Mouse (Mus musculus): ENCODE measurements around the gene 1810010D01Rik. TPM values are rescaled to one million over a fixed set of nuclear protein-coding genes. Genes with fewer than 3 reads are reported as not detected.

Gene 1810010D01Rik
- polyA plus RNA-seq, 1 experiment from 2014 or later: not detected

GRCm38 (mm10) chr7:145219420-145219831, 11.5 kb upstream of the 1810010D01Rik start:
- Histone ChIP-seq H3K4me2 (ENCODE audit: low read depth, low read length) (no peak overlapping the region), H3K4me1 (ENCODE audit: insufficient read depth) (no peaks in the 10 kb centered on the region), H3K27ac (ENCODE audit: low read depth) (no peak overlapping the region), H3K9ac (replicated peaks) (no peak overlapping the region), H3K9me3 (ENCODE audit: low read length) (no peaks in the 10 kb centered on the region), H3K36me3 (replicated peaks; ENCODE audit: insufficient read depth, low read length) (no peaks in the 10 kb centered on the region), H3K4me3 (ENCODE audit: low read depth, low read length) (no peak overlapping the region), H3K27me3 (ENCODE audit: insufficient read depth, low read length) (no peaks in the 10 kb centered on the region)
- 81% methylated on average over 9 of the region's 9 CpGs for whole genome bisulfite sequencing (ENCODE audit: insufficient replicate concordance)
- DNase-seq (no peak), ATAC-seq (no peak)
- no peak for TF ChIP-seq CTCF (IDR thresholded peaks at IDR 0.05; ENCODE audit: low read depth)
- no peak for TF ChIP-seq EP300 (IDR thresholded peaks at IDR 0.05; ENCODE audit: low read depth)

- Histone ChIP-seq H3K4me1 (ENCODE audit: insufficient read depth) (no peaks in the 10 kb centered on the region), H3K4me3 (ENCODE audit: low read depth, low read length) (no peak overlapping the region), H3K9ac (replicated peaks) (no peak overlapping the region), H3K27me3 (ENCODE audit: insufficient read depth, low read length) (no peaks in the 10 kb centered on the region), H3K27ac (ENCODE audit: low read depth) (no peak overlapping the region), H3K9me3 (ENCODE audit: low read length) (no peaks in the 10 kb centered on the region), H3K36me3 (replicated peaks; ENCODE audit: insufficient read depth, low read length) (no peaks in the 10 kb centered on the region), H3K4me2 (ENCODE audit: low read depth, low read length) (no peak overlapping the region)
- WGBS (ENCODE audit: insufficient replicate concordance): 36% methylated on average over 1 of the region's 1 CpGs
- TF ChIP-seq EP300 (IDR thresholded peaks at IDR 0.05; ENCODE audit: low read depth): no peak
- TF ChIP-seq CTCF (IDR thresholded peaks at IDR 0.05; ENCODE audit: low read depth): peak; percentile 33
- DNase-seq (no peak), ATAC-seq (no peak)
Observed at GRCm38 (mm10) chr7:145216591-145216990, 8.7 kb upstream of the 1810010D01Rik start.

GRCm38 (mm10) chr7:145215476-145215875, 7.6 kb upstream of the 1810010D01Rik start:
- no peaks in the 10 kb centered on the region for H3K36me3 ChIP-seq (replicated peaks; ENCODE audit: insufficient read depth, low read length)
- H3K9ac ChIP-seq (replicated peaks): no peak overlapping the region
- TF ChIP-seq EP300 (IDR thresholded peaks at IDR 0.05; ENCODE audit: low read depth): no peak
- no peak for TF ChIP-seq CTCF (IDR thresholded peaks at IDR 0.05; ENCODE audit: low read depth)
- H3K4me1 ChIP-seq (ENCODE audit: insufficient read depth): no peaks in the 10 kb centered on the region
- DNase-seq (no peak), ATAC-seq (no peak)
- no peak overlapping the region for H3K4me3 ChIP-seq (ENCODE audit: low read depth, low read length)
- H3K4me2 ChIP-seq (ENCODE audit: low read depth, low read length): no peak overlapping the region
- no peaks in the 10 kb centered on the region for H3K27me3 ChIP-seq (ENCODE audit: insufficient read depth, low read length)
- no peaks in the 10 kb centered on the region for H3K9me3 ChIP-seq (ENCODE audit: low read length)
- H3K27ac ChIP-seq (ENCODE audit: low read depth): no peak overlapping the region
- 52% methylated on average over 4 of the region's 4 CpGs for WGBS (ENCODE audit: insufficient replicate concordance)

GRCm38 (mm10) chr7:145211680-145212659, 4.1 kb upstream of the 1810010D01Rik start:
- H3K27me3 ChIP-seq (ENCODE audit: insufficient read depth, low read length): no peaks in the 10 kb centered on the region
- H3K4me3 ChIP-seq (ENCODE audit: low read depth, low read length): no peak overlapping the region
- no peak for TF ChIP-seq EP300 (IDR thresholded peaks at IDR 0.05; ENCODE audit: low read depth)
- no peak for TF ChIP-seq CTCF (IDR thresholded peaks at IDR 0.05; ENCODE audit: low read depth)
- 56% methylated on average over 14 of the region's 14 CpGs for WGBS (ENCODE audit: insufficient replicate concordance)
- no peak overlapping the region for H3K9ac ChIP-seq (replicated peaks)
- no peaks in the 10 kb centered on the region for H3K36me3 ChIP-seq (replicated peaks; ENCODE audit: insufficient read depth, low read length)
- DNase-seq: no peak
- H3K4me2 ChIP-seq (ENCODE audit: low read depth, low read length): no peak overlapping the region
- no peak overlapping the region for H3K27ac ChIP-seq (ENCODE audit: low read depth)
- H3K9me3 ChIP-seq (ENCODE audit: low read length): no peaks in the 10 kb centered on the region
- H3K4me1 ChIP-seq (ENCODE audit: insufficient read depth): no peaks in the 10 kb centered on the region
- no peak for ATAC-seq

GRCm38 (mm10) chr7:145210477-145211070, 2.7 kb upstream of the 1810010D01Rik start:
- Histone ChIP-seq H3K4me2 (ENCODE audit: low read depth, low read length) (no peak overlapping the region), H3K27ac (ENCODE audit: low read depth) (no peak overlapping the region), H3K36me3 (replicated peaks; ENCODE audit: insufficient read depth, low read length) (no peaks in the 10 kb centered on the region), H3K9me3 (ENCODE audit: low read length) (no peaks in the 10 kb centered on the region), H3K4me3 (ENCODE audit: low read depth, low read length) (no peak overlapping the region), H3K9ac (replicated peaks) (no peak overlapping the region), H3K4me1 (ENCODE audit: insufficient read depth) (peaks cover 9% of the 10 kb centered on the region), H3K27me3 (ENCODE audit: insufficient read depth, low read length) (0 out of 2 replicates have a peak, but pooled peaks cover 4% of the 10 kb centered on the region)
- no peak for ATAC-seq
- no peak for TF ChIP-seq CTCF (IDR thresholded peaks at IDR 0.05; ENCODE audit: low read depth)
- no peak for TF ChIP-seq EP300 (IDR thresholded peaks at IDR 0.05; ENCODE audit: low read depth)
- 43% methylated on average over 4 of the region's 4 CpGs for WGBS (ENCODE audit: insufficient replicate concordance)
- DNase-seq: no peak

- Histone ChIP-seq H3K4me2 (ENCODE audit: low read depth, low read length) (no peak overlapping the region), H3K9ac (replicated peaks) (no peak overlapping the region), H3K27me3 (ENCODE audit: insufficient read depth, low read length) (0 out of 2 replicates have a peak, but pooled peaks cover 4% of the 10 kb centered on the region), H3K27ac (ENCODE audit: low read depth) (no peak overlapping the region), H3K36me3 (replicated peaks; ENCODE audit: insufficient read depth, low read length) (no peaks in the 10 kb centered on the region), H3K4me1 (ENCODE audit: insufficient read depth) (peaks cover 9% of the 10 kb centered on the region), H3K4me3 (ENCODE audit: low read depth, low read length) (no peak overlapping the region), H3K9me3 (ENCODE audit: low read length) (no peaks in the 10 kb centered on the region)
- no peak for ATAC-seq
- DNase-seq: no peak
- TF ChIP-seq CTCF (IDR thresholded peaks at IDR 0.05; ENCODE audit: low read depth) (no peak), EP300 (IDR thresholded peaks at IDR 0.05; ENCODE audit: low read depth) (no peak)
- WGBS (ENCODE audit: insufficient replicate concordance): 59% methylated on average over 6 of the region's 6 CpGs
Observed at GRCm38 (mm10) chr7:145206801-145207200, 1.1 kb downstream of the 1810010D01Rik start.

All from liver, postnatal 0 days (tissue).